Mouse (Mus musculus) ES-Bruce4 (cell line): ENCODE measurements at regions not wholly inside any gene's neighbourhood (a gene's known extent, or its start where the extent isn't known, plus 50 kb on each side); places are given as distances from the start of the nearest gene placed in this dataset.

ENCODE experiments used
- EP300 ChIP-seq: IDR thresholded peaks from 2 replicates; pipeline ENCODE4 v1.6.1; 2011; ENCODE audit warnings: low read depth, low read length; ENCODE audit not compliant: insufficient read depth
- POLR2A ChIP-seq: IDR thresholded peaks from one replicate; pipeline ENCODE4 v1.8.1; 2011; ENCODE audit warnings: low read length; ENCODE audit not compliant: insufficient read depth

- no peak for TF ChIP-seq POLR2A
- TF ChIP-seq EP300 = no peak
Observed at GRCm38 (mm10) chr6:117416461-117416860, 248.1 kb downstream of the Cxcl12 start.
